Mouse (Mus musculus) hindbrain, embryonic 10.5 days (tissue): ENCODE data around the gene Rs1. TPM values are rescaled to one million over a fixed set of nuclear protein-coding genes. Genes with fewer than 3 reads are reported as not detected.
A peak's percentile ranks its signal among the peaks of the same experiment; 100 is the strongest.
"Not testable (repeated sequence)": the region's sequence is repeated elsewhere in the genome, so short reads cannot be mapped to it uniquely, and the experiment has no call there.

ENCODE experiments used
- DNase-seq: peaks from one replicate; pipeline ENCODE4 v3.0.0-alpha.2; 2017; ENCODE audit warnings: low spot score
- H3K27ac ChIP-seq: fragments of 300-500 bp; sonication (generic); 2 replicates; pipeline ENCODE4 v1.5.1; 2016; ENCODE audit warnings: mild to moderate bottlenecking, moderate library complexity
- H3K27me3 ChIP-seq: fragments of 300-500 bp; sonication (generic); 2 replicates; pipeline ENCODE4 v1.6.1; 2016; ENCODE audit warnings: mild to moderate bottlenecking; ENCODE audit not compliant: poor library complexity, insufficient read depth, severe bottlenecking
- H3K36me3 ChIP-seq: fragments of 300-500 bp; sonication (generic); 2 replicates; pipeline ENCODE4 v1.6.1; 2016; ENCODE audit warnings: mild to moderate bottlenecking, moderate library complexity
- H3K4me1 ChIP-seq: fragments of 300-500 bp; sonication (generic); replicated peaks from 2 replicates; pipeline ENCODE4 v1.6.1; 2016; ENCODE audit warnings: mild to moderate bottlenecking
- H3K4me3 ChIP-seq: fragments of 300-500 bp; sonication (generic); 2 replicates; pipeline ENCODE4 v1.5.1; 2016; ENCODE audit warnings: mild to moderate bottlenecking, moderate library complexity
- H3K9me3 ChIP-seq: fragments of 300-500 bp; sonication (generic); 2 replicates; pipeline ENCODE4 v1.6.1; 2016; ENCODE audit warnings: mild to moderate bottlenecking, moderate library complexity
- WGBS: fragments of 180-500 bp; shearing (Covaris S2); methylation state at CpG from one replicate; pipeline ENCODE4 v1.1.7; 2016; 5-methylcytosine and 5-hydroxymethylcytosine counted together
- polyA plus RNA-seq: library from polyadenylated mRNA; unstranded; fragments of >200 nt; fragmentation: Nextera tagmentation; extraction: Ambion mirVana; gene quantifications from 2 replicates; pipeline ENCODE4 v1.2.1, GENCODE M21; 2016

The Rs1 gene
- polyA plus RNA-seq: 0.06 TPM in 1 of 2 replicates, not detected in the other

DNA sequence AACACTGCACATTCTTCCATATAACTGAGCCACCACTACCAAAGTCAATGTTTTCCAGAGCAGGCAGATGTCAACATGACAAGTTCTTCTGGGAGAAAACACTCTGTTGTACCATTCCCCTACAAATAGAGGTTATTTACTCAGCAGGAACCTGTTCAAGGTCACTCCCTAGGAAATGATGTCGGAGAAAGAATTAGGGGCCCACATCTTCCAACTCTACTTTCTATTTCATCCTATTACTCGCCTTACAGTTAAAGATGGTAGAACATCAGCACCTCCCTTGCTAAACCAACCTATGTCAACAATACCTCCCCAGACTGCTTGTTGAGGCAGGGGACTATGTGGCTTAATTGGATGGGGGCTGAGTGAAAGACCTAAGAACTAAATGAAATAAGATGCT, at the start of gene Rs1:
TSS of gene Rs1 (plus strand) at position 301 of the 400 bp plus-strand sequence.
- peaks cover 79% of the 10 kb centered on the region for H3K27me3 ChIP-seq
- H3K9me3 ChIP-seq: no peaks in the 10 kb centered on the region
- H3K27ac ChIP-seq: no peak within 1 kb of the TSS
- H3K4me1 ChIP-seq: no peaks in the 10 kb centered on the region
- WGBS: 83% methylated on average over 2 of the region's 2 CpGs
- no peak within 1 kb of the TSS for H3K4me3 ChIP-seq
- DNase-seq: no peak
- H3K36me3 ChIP-seq: no peaks in the 10 kb centered on the region

DNA sequence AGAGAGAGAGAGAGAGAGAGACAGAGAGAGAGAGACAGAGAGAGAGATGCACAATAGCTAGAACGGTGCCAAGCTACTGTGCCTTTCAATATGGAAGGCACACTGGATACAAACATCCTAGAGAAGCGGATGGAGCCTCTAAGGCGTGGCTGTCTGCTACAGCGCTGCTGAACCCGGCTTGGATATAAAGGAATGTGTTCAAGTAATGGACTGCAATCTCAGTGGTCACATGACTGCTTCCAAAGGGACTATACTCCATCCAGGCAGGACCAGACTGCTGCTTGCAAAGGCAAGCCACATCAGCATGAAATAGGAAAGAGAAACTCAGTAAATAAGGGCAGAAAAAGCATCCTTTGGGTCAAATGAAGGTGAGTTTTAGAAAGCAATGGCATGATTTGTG, 32.2 kb upstream of the Rs1 start, which contains the start of gene Ppef1:
TSS of gene Ppef1 (minus strand) at position 116 of the 400 bp plus-strand sequence.
- H3K27me3 ChIP-seq: peaks cover 43% of the 10 kb centered on the region
- H3K4me1 ChIP-seq: no peaks in the 10 kb centered on the region
- DNase-seq: no peak
- H3K9me3 ChIP-seq: no peaks in the 10 kb centered on the region
- H3K36me3 ChIP-seq: no peaks in the 10 kb centered on the region
- no peak within 1 kb of the TSS for H3K4me3 ChIP-seq
- 80% methylated on average over 5 of the region's 5 CpGs for WGBS
- no peak within 1 kb of the TSS for H3K27ac ChIP-seq

DNA sequence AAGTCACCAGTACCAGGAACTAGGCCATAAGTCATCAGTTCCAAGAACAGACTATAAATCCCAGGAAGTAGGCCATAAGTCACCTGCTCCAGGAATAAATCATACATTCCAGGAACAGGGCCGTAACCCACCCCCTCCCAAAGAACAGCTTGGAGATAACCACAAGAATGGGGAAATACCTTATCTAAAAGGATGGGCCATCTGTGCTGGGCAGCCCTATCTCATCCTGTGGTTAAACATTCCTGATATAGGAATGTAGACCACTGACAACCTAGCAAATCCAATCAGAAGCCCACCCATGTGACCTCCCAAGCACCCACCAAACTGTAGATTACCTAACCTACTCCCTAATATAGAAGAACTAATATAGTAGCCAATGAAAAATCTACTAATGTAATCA, 22.4 kb upstream of the Rs1 start:
- no peak for DNase-seq
- WGBS: 90% methylated on average over 1 of the region's 1 CpGs
- peaks cover 10% of the 10 kb centered on the region for H3K27me3 ChIP-seq

DNA sequence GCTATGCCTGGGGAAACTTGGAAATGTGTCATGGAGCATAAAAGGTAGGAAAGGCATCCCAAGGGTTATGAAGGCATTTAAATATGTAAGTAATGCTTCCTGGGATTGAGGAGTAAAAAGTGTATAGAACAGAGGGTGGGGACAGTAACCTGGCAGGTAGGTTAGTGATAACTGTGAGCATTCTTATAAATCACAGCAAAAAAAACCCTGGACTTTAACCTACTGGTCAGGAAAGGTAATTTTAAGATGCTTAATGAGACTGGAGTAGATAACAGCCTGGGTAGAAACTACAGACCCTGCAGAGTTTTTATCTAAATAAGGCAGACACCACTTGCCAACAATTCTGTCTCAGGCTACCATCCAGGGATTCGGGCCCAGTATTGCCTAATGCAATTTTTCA, 19.2 kb upstream of the Rs1 start:
- H3K27me3 ChIP-seq: peaks cover 16% of the 10 kb centered on the region
- H3K36me3 ChIP-seq: no peaks in the 10 kb centered on the region
- 74% methylated on average over 1 of the region's 1 CpGs for WGBS
- DNase-seq: no peak
- H3K9me3 ChIP-seq: no peaks in the 10 kb centered on the region
- no peak overlapping the region for H3K4me3 ChIP-seq
- no peaks in the 10 kb centered on the region for H3K4me1 ChIP-seq
- H3K27ac ChIP-seq: no peak overlapping the region

More for the DNA sequence above, 22.4 kb upstream of the Rs1 start:
- Histone ChIP-seq H3K27ac (no peak overlapping the region), H3K4me3 (no peak overlapping the region), H3K9me3 (no peaks in the 10 kb centered on the region), H3K36me3 (no peaks in the 10 kb centered on the region), H3K4me1 (no peaks in the 10 kb centered on the region)

DNA sequence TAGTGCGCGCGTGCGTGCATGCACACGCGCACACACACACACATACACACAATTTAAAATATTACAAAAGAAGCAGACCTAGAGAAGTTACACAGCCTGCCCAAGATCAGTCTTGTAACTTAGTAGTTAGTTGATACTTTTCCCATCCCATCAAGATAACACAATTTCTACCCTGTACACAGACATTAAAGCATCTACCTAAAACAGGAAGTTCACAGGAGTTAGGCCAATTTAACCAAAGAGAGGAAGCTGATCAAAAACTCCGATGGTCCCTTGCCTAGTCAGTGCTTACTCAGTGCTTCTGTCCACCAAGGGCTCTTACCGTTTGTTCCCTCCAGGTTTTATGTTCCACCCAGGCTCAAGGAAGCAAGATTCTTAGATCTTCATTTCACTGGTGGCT, 17.0 kb upstream of the Rs1 start:
- 94% methylated on average over 8 of the region's 8 CpGs for WGBS
- Histone ChIP-seq H3K27ac (no peak overlapping the region), H3K36me3 (no peaks in the 10 kb centered on the region), H3K4me3 (no peak overlapping the region), H3K9me3 (no peaks in the 10 kb centered on the region), H3K27me3 (peaks cover 32% of the 10 kb centered on the region), H3K4me1 (no peaks in the 10 kb centered on the region)
- no peak for DNase-seq

DNA sequence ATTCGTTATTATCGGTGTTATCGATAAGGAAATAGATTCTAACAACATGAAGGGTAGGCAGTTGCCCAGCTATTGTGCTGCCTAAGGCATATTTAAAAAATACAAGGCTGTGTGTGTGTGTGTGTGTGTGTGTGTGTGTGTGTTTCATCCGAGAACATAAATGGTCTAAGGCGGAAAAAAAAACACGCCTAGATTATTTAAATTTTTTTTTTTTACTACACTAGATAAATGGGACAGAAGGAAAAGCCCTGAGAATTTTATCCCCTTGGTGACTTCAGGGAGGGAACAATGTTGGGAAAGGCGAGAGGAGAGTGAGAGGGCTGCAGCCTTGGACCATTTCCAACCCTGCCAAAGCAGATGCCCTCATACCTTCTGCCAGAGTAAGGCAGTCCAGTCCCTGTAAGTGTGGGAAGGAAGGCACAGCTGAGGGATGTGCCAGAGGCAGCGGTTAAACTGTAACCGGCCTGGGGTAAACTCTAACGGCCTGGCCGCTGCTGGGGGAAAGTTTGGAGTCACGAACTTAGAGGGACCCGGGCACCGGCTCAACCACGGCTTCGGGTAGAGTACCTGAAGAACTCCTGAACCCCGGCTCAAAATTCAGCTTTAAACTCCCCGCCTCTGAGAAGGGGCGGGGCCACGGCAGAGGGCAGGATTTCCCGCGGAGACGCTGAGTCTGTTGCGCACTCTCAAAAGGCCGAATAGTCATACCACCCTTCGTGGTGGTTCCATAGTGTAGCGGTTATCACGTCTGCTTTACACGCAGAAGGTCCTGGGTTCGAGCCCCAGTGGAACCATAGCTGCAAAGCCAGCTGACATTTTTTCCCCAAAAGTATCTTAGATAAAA, 2.2 kb upstream of the Rs1 start:
- peak; percentile 83 for DNase-seq
- peak overlapping the region; percentile 53 for H3K4me3 ChIP-seq
- H3K27me3 ChIP-seq: peaks cover 68% of the 10 kb centered on the region
- no peaks in the 10 kb centered on the region for H3K36me3 ChIP-seq
- no peaks in the 10 kb centered on the region for H3K4me1 ChIP-seq
- H3K9me3 ChIP-seq: no peaks in the 10 kb centered on the region
- H3K27ac ChIP-seq: no peak overlapping the region
- WGBS: 32% methylated on average over 30 of the region's 30 CpGs

DNA sequence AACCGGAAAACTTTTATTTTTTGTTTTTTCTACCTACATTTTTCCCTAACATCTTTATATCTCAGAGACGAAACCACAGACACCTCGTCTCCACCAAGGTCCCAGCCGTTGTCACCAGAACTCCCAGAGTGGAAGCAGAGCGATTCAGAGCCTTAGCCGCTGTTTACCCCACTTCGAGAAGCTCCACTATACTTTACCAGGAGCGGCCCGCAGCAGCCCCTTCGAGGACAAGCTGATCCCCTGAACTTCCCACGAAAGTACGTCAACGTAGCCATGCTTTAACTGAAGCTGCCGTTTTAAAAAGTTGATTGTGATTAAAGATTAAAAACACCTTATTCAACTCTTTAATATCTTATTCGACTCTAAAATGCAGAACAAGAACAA, 1.6 kb upstream of the Rs1 start:
- Histone ChIP-seq H3K27ac (no peak overlapping the region), H3K4me3 (peak overlapping the region; percentile 53), H3K4me1 (no peaks in the 10 kb centered on the region), H3K36me3 (no peaks in the 10 kb centered on the region), H3K9me3 (no peaks in the 10 kb centered on the region), H3K27me3 (peaks cover 68% of the 10 kb centered on the region)
- DNase-seq: no peak
- 31% methylated on average over 15 of the region's 15 CpGs for WGBS

DNA sequence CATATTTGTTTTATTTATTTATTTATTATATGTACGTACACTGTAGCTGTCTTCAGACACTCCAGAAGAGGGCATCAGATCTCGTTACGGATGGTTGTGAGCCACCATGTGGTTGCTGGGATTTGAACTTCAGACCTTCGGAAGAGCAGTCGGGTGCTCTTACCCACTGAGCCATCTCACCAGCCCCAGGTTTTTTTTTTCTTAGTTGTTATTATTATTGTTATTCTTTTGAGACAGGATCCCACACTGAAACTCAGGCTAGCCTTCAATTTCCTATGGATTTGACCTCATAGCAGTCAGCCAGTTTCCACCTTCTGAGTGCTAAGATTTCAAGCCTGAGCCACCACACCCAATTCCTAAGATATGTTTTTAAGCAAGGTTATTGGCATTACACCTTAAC, 1.8 kb downstream of the Rs1 start:
- H3K27me3 ChIP-seq: peaks cover 82% of the 10 kb centered on the region
- not testable (repeated sequence) for H3K27ac ChIP-seq, H3K36me3 ChIP-seq, DNase-seq, H3K4me3 ChIP-seq, H3K4me1 ChIP-seq, H3K9me3 ChIP-seq
- WGBS: 88% methylated on average over 5 of the region's 5 CpGs

DNA sequence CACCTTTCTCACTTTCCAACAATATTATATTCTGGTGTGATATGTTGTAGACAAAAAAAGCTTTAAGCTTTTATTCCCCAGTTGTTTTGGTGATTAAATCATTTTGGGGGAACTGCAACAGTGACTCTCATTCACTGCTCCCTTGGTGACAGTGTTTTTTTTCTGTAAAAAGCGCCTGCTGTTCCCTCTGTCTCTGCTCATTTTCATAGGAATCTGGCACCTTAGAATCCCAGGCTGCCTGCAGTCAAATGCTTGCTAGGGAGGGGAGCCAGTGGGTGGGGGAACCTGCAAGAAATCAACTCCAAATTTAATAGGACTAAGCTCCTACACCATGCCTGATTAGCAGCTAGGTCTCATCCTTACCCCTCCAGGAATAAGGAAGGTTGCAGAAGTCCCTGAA, 5.2 kb downstream of the Rs1 start:
- Histone ChIP-seq H3K27me3 (peaks cover 78% of the 10 kb centered on the region), H3K27ac (no peak overlapping the region), H3K4me3 (no peak overlapping the region), H3K36me3 (no peaks in the 10 kb centered on the region), H3K4me1 (no peaks in the 10 kb centered on the region), H3K9me3 (no peaks in the 10 kb centered on the region)
- DNase-seq: no peak
- WGBS: 48% methylated on average over 1 of the region's 1 CpGs

DNA sequence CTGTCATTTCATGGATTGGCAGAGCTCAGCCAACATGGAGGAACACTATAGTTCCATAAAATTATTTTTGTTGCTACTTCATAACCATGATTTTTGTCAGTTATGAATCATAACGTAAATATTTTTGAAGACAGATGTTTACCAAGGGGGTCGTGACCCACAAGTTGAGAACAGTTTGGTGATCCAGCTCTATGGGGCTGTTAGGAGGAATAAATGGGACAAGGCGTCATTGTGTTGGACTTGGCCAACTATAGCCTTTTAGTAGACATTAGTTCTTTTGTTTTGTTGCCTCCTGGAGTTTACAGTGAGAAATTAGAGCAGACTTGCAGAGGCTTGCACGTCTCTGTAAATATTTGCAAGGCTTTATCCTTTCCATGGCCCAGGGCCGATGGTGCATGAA, 14.5 kb downstream of the Rs1 start:
- whole genome bisulfite sequencing: 83% methylated on average over 5 of the region's 5 CpGs
- Histone ChIP-seq H3K9me3 (no peaks in the 10 kb centered on the region), H3K27ac (no peak overlapping the region), H3K4me1 (no peaks in the 10 kb centered on the region), H3K4me3 (no peak overlapping the region), H3K36me3 (no peaks in the 10 kb centered on the region), H3K27me3 (peaks cover 66% of the 10 kb centered on the region)
- DNase-seq: no peak

DNA sequence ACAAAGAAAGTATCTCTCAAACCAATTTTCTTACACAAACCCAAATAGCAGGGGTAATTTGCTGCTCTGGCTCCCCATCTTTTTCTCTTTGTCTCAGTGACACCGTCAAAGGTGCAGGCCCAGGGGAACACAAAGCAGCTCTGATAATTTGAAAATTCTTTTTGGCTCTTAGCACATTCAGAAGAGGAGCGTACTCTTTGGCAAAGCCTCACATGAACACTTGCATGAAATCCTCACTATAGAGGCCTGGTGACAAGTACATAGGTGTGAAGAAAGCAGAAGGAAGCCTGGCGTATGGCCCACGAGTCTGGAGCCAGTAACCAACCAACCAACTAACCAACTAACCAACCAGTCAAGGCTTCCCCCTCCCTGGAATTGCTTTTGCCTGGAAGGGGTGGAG, 27.1 kb downstream of the Rs1 start:
- 79% methylated on average over 4 of the region's 4 CpGs for WGBS
- no peak for DNase-seq
- H3K27me3 ChIP-seq: peaks cover 68% of the 10 kb centered on the region

DNA sequence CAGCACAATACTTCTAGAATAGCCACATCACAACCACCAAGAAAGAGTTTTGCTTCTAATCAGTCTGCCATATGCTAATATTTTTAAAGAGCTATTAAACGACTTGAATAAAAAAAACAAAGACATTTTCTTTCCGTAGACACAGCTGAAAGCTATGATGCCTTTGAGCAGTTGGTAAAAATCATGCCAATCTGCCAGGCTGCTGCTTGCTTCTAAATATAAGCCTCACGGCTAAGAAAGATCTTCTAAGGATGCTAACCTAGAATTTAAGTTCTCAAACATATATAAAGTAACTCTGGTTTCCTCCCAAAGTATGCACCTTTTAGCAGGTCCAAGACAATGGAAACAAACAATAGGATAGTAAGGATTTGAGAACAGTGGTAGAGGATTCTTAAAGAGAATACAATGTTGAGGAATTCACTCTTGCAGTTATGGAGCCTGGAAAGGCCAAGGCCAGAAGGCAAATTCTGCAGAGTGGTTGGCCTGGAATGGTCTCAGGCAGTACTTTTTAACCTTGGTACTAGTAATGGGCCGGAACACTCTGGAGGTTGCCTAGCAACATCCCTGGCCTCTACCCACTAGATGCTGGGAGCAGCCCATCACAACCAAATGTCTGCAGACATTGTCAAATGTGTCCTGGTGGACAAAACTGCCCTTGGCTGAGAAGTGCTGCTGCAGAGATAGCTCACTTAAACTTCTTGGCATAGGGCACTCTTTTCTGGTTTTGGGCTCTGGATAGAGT, 36.8 kb downstream of the Rs1 start:
- H3K4me1 ChIP-seq: no peaks in the 10 kb centered on the region
- no peak for DNase-seq
- H3K27ac ChIP-seq: no peak overlapping the region
- no peaks in the 10 kb centered on the region for H3K9me3 ChIP-seq
- no peak overlapping the region for H3K4me3 ChIP-seq
- H3K27me3 ChIP-seq: peaks cover 83% of the 10 kb centered on the region
- H3K36me3 ChIP-seq: no peaks in the 10 kb centered on the region
- 81% methylated on average over 4 of the region's 4 CpGs for WGBS

More for the DNA sequence above, 27.1 kb downstream of the Rs1 start:
- H3K9me3 ChIP-seq: no peaks in the 10 kb centered on the region
- no peaks in the 10 kb centered on the region for H3K36me3 ChIP-seq
- H3K27ac ChIP-seq: no peak overlapping the region
- no peaks in the 10 kb centered on the region for H3K4me1 ChIP-seq
- H3K4me3 ChIP-seq: no peak overlapping the region

DNA sequence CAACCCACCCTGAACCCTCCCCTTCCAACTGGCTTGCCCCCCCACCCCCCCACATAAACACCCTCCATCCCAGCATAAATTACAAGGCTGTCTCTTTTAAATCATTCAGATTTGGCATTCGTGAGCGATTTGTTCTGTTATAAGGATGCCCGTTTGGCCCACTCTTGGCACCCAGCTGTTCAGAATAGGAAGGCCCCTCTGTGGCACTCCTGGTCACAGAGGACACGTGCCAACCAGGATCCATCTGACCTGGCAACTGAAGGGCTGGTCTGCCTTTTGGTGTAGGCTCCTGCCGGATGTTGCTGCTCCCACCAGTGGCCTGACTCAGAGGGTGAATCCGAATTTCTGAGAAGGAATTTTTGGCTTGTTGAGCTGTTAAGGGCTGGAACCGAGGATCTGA, 40.4 kb downstream of the Rs1 start:
- DNase-seq: no peak
- Histone ChIP-seq H3K4me3 (no peak overlapping the region), H3K27me3 (peaks cover 73% of the 10 kb centered on the region), H3K36me3 (no peaks in the 10 kb centered on the region), H3K9me3 (no peaks in the 10 kb centered on the region), H3K4me1 (no peaks in the 10 kb centered on the region), H3K27ac (no peak overlapping the region)
- WGBS: 84% methylated on average over 7 of the region's 7 CpGs
